Mouse (Mus musculus): ENCODE measurements around the gene Cttn. TPM values are rescaled to one million over a fixed set of nuclear protein-coding genes. Genes with fewer than 3 reads are reported as not detected.
A peak's percentile ranks its signal among the peaks of the same experiment; 100 is the strongest.

Cttn gene
- polyA plus RNA-seq, 1 experiment: 89.7 TPM

DNA sequence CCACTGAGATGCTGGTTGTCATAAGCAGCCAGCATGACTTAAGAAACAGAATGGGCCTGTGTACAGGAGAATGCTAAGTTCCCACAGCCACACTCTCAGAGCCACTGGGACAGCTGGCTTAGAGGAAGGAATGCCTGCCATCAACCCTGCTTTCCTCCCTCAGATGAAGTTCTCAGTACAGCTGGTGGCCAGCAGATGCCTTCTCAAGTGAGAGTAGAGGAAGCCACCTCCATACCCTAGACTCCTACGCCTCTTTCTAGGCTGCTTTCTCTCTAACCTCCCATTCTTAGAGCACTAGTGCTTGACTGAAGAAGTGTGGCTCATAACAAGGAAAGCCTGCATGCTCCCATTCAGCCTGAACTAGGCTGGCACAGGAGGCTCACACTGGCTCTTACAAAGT is 8.8 kb upstream of the Cttn start:
- 90% methylated on average over 1 of the region's 1 CpGs for WGBS

DNA sequence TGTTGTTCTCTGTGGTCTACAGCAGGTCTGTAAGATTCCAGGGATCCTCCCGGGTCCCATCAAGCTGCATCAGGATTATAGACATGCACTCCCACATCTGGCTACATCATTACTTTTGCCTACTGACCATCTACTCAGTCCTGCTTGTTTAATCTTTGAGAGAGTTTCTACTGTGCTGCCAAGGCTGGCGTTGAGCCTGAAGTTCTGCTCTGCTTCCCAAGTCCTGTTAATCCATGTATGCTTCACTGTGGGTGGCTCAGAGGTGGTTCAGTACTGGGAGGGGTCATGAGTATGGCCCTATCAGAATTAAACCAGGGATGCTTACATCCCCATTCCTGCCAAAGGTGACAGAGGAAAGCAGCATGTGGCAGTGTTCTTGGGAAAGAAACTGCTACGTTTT is 4.9 kb upstream of the Cttn start:
- TF ChIP-seq POLR2A (IDR thresholded peaks at IDR 0.05; ENCODE audit: borderline replicate concordance, extremely low read depth, low read depth, low read length) (no peak), CTCF (IDR thresholded peaks at IDR 0.05; ENCODE audit: insufficient read depth, low read length) (no peak)
- no peaks in the 10 kb centered on the region for H3K4me1 ChIP-seq (ENCODE audit: control insufficient read depth, insufficient read depth, low read length)

More for the DNA sequence above, 8.8 kb upstream of the Cttn start:
- TF ChIP-seq CTCF (IDR thresholded peaks at IDR 0.05; ENCODE audit: insufficient read depth, low read length): no peak
- no peak overlapping the region for H3K4me3 ChIP-seq (replicated peaks; ENCODE audit: extremely low read depth, low read depth, low read length)
- no peaks in the 10 kb centered on the region for H3K4me1 ChIP-seq (ENCODE audit: control insufficient read depth, insufficient read depth, low read length)
- no peak for DNase-seq

DNA sequence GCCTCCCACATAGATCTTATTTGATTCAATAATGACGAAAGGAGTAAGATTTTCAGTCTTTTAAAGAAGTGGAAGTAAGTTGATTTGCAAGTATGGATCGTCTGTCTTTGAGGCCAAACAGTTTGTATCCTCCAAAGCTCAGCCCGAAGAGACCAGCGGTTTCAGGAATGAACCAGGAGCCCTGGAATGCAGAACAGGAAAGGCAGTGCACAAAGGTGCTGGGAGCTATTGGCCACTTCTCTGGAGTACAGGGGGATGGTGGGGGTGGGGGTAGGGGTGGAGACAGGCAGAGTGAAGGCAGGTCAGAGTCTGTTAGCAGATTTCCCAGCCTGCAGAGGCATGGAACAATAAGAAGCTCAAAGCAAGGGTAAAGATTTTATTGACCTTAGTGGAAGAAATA is 2.7 kb upstream of the Cttn start:
- TF ChIP-seq POLR2A (IDR thresholded peaks at IDR 0.05; ENCODE audit: borderline replicate concordance, extremely low read depth, low read depth, low read length): no peak
- TF ChIP-seq CTCF (IDR thresholded peaks at IDR 0.05; ENCODE audit: insufficient read depth, low read length): no peak
- no peaks in the 10 kb centered on the region for H3K4me1 ChIP-seq (ENCODE audit: control insufficient read depth, insufficient read depth, low read length)
- 51% methylated on average over 4 of the region's 4 CpGs for WGBS
- no peak for DNase-seq
- H3K4me3 ChIP-seq (replicated peaks; ENCODE audit: extremely low read depth, low read depth, low read length): no peak overlapping the region

More for the DNA sequence above, 4.9 kb upstream of the Cttn start:
- no peak for DNase-seq
- WGBS: 89% methylated on average over 3 of the region's 3 CpGs
- no peak overlapping the region for H3K4me3 ChIP-seq (replicated peaks; ENCODE audit: extremely low read depth, low read depth, low read length)

DNA sequence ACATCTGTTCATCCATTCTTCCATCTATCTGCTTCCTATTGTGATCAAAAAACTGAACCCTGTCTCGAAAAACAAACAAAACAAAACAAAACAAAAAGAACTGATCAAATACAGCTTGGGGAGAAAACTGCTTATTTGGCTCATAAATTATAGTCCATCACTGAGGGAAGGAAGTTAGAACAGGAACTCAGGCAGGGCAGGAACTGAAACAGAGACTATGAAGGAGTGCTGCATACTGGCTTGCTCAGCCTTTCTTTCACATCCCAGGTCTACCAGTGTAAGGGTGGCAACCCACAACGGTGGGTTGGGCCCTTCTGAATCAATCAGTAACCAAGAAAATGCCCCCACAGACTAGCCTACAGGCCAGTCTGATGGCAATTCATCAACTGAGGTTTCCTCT is 294 bp upstream of the Cttn start:
- Histone ChIP-seq H3K4me1 (ENCODE audit: control insufficient read depth, insufficient read depth, low read length) (no peaks in the 10 kb centered on the region), H3K4me3 (replicated peaks; ENCODE audit: extremely low read depth, low read depth, low read length) (peak overlapping the region; percentile 82)
- DNase-seq: no peak
- no peak for TF ChIP-seq CTCF (IDR thresholded peaks at IDR 0.05; ENCODE audit: insufficient read depth, low read length)
- no peak for TF ChIP-seq POLR2A (IDR thresholded peaks at IDR 0.05; ENCODE audit: borderline replicate concordance, extremely low read depth, low read depth, low read length)
- WGBS: 71% methylated on average over 2 of the region's 2 CpGs

DNA sequence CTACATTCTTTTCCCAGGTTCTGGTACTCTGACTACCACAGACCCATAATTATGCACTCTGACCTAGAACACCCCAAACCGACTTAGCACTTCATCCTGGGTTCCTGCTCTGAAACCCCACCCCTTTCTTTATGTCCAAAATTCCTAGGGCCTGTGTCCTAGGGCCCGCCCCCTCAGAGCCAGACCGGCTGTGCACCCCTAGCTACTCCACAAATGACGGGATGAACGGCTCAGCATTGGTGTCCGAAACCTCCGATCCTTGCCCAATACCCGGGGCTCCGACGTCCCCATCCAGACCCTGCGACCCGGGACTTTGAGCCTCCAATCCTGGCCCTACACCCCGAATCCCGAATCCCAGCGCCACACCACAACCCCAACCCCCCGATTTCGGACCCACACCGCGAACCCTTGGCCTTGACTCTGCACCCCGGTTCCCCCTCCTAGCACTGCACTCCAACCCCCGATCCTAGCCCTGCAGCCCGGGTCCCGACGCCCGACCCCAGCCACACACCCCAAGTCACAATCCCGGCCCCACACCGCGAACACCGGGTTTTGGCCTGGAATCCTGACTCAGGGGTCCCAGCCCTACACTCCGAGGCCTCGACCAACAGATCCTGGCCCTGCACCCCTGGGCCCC is 783 bp downstream of the Cttn start:
- peak; percentile 17 for DNase-seq
- TF ChIP-seq POLR2A (IDR thresholded peaks at IDR 0.05; ENCODE audit: borderline replicate concordance, extremely low read depth, low read depth, low read length) (no peak), CTCF (IDR thresholded peaks at IDR 0.05; ENCODE audit: insufficient read depth, low read length) (no peak)
- H3K4me3 ChIP-seq (replicated peaks; ENCODE audit: extremely low read depth, low read depth, low read length): peak overlapping the region; percentile 82
- 6% methylated on average over 31 of the region's 31 CpGs for WGBS
- no peaks in the 10 kb centered on the region for H3K4me1 ChIP-seq (ENCODE audit: control insufficient read depth, insufficient read depth, low read length)

DNA sequence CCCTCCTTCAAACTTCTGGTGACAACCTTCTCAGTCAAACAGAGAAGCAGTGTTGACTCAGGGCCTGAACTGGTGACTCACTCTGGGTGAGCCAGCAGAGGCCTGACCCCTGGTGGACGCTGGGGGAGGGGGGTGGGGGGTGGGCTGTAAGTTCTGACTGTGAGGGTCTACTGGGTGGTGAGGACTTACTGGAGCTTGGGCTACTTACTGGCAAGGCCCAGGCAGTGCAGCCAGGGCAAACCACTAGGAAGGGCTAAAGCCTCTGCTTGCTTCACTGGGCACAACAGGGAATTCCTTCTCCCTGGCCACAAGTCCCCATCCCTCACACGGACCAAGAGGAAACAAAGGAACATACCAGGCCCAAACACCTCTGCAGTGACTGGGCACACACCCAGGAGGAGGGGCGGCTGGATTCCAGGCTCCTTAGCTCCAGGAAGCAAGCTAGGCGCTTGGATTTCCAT is 1.6 kb downstream of the Cttn start:
- DNase-seq: peak; percentile 30
- WGBS: 8% methylated on average over 4 of the region's 4 CpGs
- no peaks in the 10 kb centered on the region for H3K4me1 ChIP-seq (ENCODE audit: control insufficient read depth, insufficient read depth, low read length)
- no peak for TF ChIP-seq POLR2A (IDR thresholded peaks at IDR 0.05; ENCODE audit: borderline replicate concordance, extremely low read depth, low read depth, low read length)
- TF ChIP-seq CTCF (IDR thresholded peaks at IDR 0.05; ENCODE audit: insufficient read depth, low read length): no peak
- H3K4me3 ChIP-seq (replicated peaks; ENCODE audit: extremely low read depth, low read depth, low read length): no peak overlapping the region

DNA sequence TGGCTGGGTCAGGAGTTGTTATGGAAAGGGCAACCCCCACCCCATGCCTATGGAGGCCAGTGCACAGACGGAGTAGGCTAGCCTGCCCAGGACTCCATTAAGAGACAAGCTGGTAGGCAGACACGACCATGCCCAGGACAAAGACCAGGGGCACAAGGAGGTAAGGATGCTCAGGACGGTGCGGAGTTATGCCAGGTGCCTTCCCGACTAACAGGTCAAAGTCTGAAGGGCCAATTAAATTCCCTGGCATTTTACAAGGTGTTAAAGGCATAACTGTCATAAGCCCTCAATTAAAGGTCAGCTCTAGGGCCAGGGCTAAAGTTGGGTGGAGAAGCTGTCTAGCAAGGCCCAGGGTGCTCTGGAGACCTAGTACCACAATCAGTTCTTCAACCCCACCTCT is 2.1 kb downstream of the Cttn start:
- no peak for TF ChIP-seq CTCF (IDR thresholded peaks at IDR 0.05; ENCODE audit: insufficient read depth, low read length)
- H3K4me1 ChIP-seq (ENCODE audit: control insufficient read depth, insufficient read depth, low read length): no peaks in the 10 kb centered on the region
- no peak overlapping the region for H3K4me3 ChIP-seq (replicated peaks; ENCODE audit: extremely low read depth, low read depth, low read length)
- no peak for DNase-seq
- WGBS: 75% methylated on average over 5 of the region's 5 CpGs

DNA sequence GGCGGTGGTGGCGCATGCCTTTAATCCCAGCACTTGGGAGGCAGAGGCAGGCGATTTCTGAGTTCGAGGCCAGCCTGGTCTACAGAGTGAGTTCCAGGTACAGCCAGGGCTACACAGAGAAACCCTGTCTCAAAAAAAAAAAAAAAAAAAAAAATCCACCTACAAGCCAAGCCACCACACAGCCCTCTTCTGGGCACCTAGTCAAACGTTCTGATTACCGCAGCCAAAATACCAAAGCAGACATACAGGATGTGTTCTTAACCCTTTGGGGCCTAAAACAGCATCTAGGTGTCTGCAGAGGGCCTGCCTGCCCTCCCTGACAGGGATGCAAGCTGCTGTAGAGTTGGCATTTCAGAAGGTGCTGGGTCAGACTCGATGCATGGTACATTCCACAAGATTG is 8.2 kb downstream of the Cttn start:
- TF ChIP-seq CTCF (IDR thresholded peaks at IDR 0.05; ENCODE audit: insufficient read depth, low read length) (no peak), POLR2A (IDR thresholded peaks at IDR 0.05; ENCODE audit: borderline replicate concordance, extremely low read depth, low read depth, low read length) (no peak)
- 73% methylated on average over 7 of the region's 7 CpGs for WGBS
- Histone ChIP-seq H3K4me3 (replicated peaks; ENCODE audit: extremely low read depth, low read depth, low read length) (no peak overlapping the region), H3K4me1 (ENCODE audit: control insufficient read depth, insufficient read depth, low read length) (no peaks in the 10 kb centered on the region)
- no peak for DNase-seq

DNA sequence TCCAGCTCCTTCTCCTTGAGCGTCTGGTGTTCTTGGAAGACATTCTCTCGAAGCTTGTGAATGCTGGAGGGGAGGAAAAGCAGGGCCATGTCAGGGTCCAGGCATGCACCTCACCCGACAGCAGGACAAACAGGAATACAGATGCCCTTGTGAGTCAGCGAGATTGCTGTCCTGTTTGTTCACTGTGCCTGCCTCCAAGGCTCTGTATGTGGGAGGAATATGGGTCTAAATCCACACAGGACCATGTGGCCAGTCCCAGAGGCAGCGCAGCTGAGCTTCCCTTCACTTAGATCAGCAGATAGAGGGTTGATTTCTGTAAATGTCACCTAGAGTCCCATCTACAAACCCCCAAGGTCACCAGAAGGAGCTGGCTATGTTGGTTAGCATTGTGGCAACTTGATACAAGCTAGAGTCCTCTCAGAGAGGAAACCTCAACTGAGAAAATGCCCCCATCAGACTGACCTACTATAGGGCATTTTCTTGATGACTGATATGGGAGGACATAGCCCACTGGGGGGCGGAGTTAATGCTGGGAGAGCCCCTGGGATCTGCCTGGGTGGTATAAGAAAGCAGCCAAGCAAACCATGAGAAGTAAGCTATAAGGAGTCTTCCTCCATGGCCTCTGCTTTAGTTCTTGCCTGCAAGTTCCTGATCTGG is 9.4 kb downstream of the Cttn start:
- DNase-seq: no peak
- WGBS: 88% methylated on average over 6 of the region's 6 CpGs
- TF ChIP-seq POLR2A (IDR thresholded peaks at IDR 0.05; ENCODE audit: borderline replicate concordance, extremely low read depth, low read depth, low read length): no peak
- TF ChIP-seq CTCF (IDR thresholded peaks at IDR 0.05; ENCODE audit: insufficient read depth, low read length): no peak
- Histone ChIP-seq H3K4me3 (replicated peaks; ENCODE audit: extremely low read depth, low read depth, low read length) (no peak overlapping the region), H3K4me1 (ENCODE audit: control insufficient read depth, insufficient read depth, low read length) (no peaks in the 10 kb centered on the region)

DNA sequence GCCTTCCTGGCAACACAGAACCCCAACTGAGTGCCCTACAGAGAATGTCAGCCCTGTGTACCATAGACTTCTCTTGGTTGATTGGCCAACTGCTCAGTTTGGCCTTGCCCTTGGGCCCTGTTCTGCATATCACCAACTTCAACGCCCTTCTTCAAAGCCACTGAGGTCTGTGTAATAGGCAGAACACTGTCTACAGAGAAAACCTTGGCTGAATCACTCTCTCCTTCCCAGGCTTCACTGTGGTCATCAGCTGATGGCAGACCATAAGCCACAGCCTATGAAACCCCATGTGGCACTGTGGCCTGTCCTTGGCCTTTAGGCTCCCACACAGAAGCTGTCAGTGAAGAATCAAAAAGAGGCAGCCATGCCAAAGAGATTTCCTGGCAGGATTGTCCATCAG is 11.9 kb downstream of the Cttn start:
- no peak overlapping the region for H3K4me3 ChIP-seq (replicated peaks; ENCODE audit: extremely low read depth, low read depth, low read length)
- TF ChIP-seq CTCF (IDR thresholded peaks at IDR 0.05; ENCODE audit: insufficient read depth, low read length) (no peak), POLR2A (IDR thresholded peaks at IDR 0.05; ENCODE audit: borderline replicate concordance, extremely low read depth, low read depth, low read length) (no peak)
- H3K4me1 ChIP-seq (ENCODE audit: control insufficient read depth, insufficient read depth, low read length): no peaks in the 10 kb centered on the region
- 69% methylated on average over 1 of the region's 1 CpGs for WGBS
- DNase-seq: no peak
